Mouse (Mus musculus) liver, postnatal 0 days (tissue): ENCODE results near the gene Hrct1.

ENCODE experiments used
- CTCF ChIP-seq: sonication (generic); IDR thresholded peaks from 2 replicates; pipeline ENCODE4 v1.5.1; 2016; ENCODE audit warnings: antibody characterized with exemption, low read depth
- EP300 ChIP-seq: IDR thresholded peaks from 2 replicates; pipeline ENCODE4 v1.6.1; 2016; ENCODE audit warnings: antibody characterized with exemption, low read depth, mild to moderate bottlenecking

DNA sequence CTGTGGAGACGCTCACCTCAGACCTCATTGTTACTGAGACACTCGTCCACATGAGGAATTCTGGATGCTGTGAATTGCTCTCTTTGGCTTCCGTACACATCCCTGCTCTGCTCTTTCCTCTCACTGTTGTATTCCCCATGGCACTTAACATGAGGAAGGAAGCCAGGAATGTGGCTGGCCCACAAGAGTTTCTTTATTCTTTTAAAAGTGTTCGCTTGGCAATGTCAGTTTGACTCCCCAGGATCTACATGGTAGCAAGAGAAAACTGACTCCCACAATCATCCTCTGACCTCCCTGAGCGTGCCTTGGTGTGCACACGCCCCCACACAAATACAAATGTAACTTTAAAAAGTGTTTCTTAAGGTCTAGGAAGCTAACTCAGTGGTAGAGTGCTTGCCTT lies 44.6 kb downstream of the Hrct1 start:
- no peak for TF ChIP-seq CTCF
- TF ChIP-seq EP300, result no peak
